Mouse (Mus musculus) E14TG2a.4 (cell line): Measurements from ENCODE around the gene Chrm5.

Experiments used
- CTCF ChIP-seq: conservative IDR thresholded peaks from 2 replicates; pipeline ENCODE4 v1.5.1; 2014; ENCODE audit warnings: low read length
- NANOG ChIP-seq: IDR thresholded peaks from 2 replicates; pipeline ENCODE4 v1.6.1; 2014; ENCODE audit warnings: borderline replicate concordance, low read length, mixed read lengths
- POU5F1 ChIP-seq: IDR thresholded peaks from 2 replicates; pipeline ENCODE4 v1.6.1; 2014; ENCODE audit warnings: low read length, borderline replicate concordance

DNA sequence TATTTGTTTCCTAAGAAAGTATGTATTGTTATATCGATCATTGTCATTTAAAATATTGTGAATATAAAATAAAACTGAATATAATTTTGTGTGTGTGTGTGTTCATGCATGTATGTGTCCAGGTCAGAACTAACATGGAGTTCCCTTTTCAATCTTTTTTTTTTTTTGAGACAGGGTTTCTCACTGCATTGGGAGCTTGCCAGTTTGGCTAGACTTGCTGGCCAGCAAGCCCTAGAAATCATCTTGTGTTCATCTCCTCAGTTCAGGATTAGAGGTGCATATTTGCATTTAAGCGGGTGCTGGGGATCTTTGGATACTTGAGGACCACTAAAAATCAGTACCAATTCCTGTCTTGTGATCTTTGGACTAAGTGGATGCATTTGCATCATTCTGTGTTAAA lies 8.5 kb downstream of the Chrm5 start:
- TF ChIP-seq CTCF (no peak), POU5F1 (no peak), NANOG (no peak)
